Mouse (Mus musculus) layer of hippocampus, postnatal 25 days (tissue): ENCODE measurements at regions not wholly inside any gene's neighbourhood (a gene's known extent, or its start where the extent isn't known, plus 50 kb on each side); places are given as distances from the start of the nearest gene placed in this dataset.
"Not testable (repeated sequence)": the region's sequence is repeated elsewhere in the genome, so short reads cannot be mapped to it uniquely, and the experiment has no call there.

Experiments used
- DNase-seq, 2 experiments: peaks; one replicate each; pipeline ENCODE4 v3.0.0; 2022; ENCODE audit warnings: mixed read lengths in 2 of 2, low spot score in 1 of 2; ENCODE audit errors: extremely low spot score in 1 of 2

DNA sequence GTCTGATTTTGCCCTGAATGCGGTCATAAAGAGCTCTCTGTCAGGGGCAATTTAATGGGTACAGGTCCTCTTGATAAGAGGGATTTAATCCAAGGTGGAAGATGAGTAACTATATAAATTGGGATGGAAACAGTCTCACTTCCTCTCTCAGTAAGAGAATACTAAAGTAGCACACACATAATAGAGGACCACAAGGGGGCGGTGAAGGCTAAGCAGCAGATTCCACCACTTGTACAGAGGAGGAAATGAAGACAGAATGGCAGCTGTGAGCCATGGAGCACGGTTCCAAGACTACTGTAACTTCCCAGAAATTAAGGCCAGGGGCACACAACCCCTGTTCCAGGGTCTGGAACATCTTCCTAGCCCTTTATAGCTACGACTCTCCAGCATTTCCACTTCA is 262.6 kb upstream of the Ywhaq start:
- DNase-seq: peak in 1 of 2 experiments; percentile 3

GRCm38 (mm10) chr12:21649381-21649780 is 231.9 kb upstream of the Ywhaq start:
- DNase-seq: not testable (repeated sequence)

GRCm38 (mm10) chr12:21613781-21614180 is 196.3 kb upstream of the Ywhaq start:
- peak; percentile 69 to 81 for DNase-seq

DNA sequence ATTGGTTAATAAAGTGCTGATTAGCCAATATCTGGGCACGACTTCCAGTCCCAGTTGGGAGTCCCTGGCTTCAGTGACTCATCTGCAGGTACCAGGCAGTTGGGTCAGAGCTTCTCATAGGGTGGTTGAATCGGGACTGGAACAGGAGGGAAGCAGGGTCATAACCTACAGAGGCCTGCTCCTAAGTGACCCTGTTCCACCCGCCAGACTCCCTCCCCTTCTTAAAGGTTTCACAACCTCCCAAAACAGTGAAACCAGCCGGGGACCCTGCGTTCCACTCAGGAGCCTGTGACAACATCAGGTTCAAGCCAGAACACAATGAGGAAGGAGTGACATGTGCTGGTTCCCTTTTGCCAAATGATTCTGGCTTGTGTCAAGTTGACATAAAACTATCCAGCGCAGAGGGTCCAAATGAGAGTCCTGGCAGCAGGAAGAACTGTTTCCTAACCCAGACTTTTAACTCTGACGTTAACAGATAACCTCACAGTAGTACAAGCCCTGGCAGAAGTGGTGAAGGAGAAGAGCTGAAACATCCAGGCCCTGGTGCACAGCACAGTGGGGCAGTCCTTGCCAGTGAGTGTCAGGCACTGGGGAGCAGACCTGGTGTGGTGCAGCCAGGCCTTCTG is 151.1 kb upstream of the Ywhaq start:
- no peak for DNase-seq

DNA sequence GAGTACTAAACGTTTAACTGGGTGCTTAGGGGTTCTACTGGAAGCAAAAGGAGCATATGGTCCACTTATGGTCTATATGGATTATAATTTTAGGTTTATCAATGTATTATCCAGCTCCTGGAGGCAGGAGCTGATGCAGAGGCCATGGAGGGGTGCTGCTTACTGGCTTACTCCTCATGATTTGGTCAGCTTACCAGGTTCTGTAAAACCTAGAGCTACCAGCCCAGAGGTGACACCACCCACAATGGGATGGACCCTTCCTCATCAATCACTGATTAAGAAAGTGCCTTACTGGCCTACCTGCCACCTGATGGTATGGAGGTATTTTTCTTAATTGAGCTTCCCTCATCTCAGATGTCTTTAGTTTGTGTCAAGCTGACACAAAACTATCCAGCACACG is 126.5 kb upstream of the Ywhaq start:
- DNase-seq: not testable (repeated sequence)

- DNase-seq: peak; percentile 47 to 59
Observed at GRCm38 (mm10) chr12:21543153-21543894, 125.9 kb upstream of the Ywhaq start.

DNA sequence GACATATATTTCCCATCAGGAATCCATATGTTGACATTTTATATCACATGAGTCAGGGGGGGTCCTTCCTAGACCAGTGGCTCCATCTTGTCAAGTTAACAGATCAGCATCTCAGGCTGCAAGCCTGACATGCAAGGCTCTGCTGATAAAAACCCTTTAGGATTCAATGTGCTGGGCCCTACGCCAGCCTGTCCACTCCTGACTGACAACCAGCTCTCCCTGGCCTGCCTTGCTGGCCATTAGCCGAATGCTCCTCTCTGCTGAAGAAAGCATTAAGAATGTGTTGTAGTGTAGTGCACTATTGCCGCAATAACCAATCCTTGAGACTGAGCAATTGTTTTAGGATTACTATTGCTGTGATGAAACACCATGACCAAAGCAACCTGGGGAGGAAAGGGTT is 114.3 kb upstream of the Ywhaq start:
- no peak for DNase-seq

DNA sequence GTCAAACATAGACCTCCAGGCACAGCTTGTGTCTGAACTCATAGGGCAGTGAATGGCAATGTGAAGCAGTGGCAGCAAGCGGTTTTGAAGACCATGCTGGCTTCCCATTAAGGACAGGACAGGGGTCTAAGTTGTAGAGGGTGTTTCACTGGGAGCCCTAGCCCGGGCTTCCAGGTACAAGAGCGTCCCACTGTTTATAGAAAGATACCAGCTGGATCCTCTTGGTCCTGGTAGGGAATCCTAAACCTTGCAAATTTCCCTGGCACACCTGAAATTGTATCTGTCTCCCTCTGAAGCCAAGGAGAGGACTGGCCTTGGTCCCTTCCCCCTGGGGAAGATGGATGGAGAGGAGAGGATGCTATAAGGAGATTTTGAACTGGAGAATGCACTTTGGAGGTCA is 111.9 kb upstream of the Ywhaq start:
- DNase-seq: not testable (repeated sequence)

GRCm38 (mm10) chr12:21527336-21527735 is 109.9 kb upstream of the Ywhaq start:
- not testable (repeated sequence) for DNase-seq

DNA sequence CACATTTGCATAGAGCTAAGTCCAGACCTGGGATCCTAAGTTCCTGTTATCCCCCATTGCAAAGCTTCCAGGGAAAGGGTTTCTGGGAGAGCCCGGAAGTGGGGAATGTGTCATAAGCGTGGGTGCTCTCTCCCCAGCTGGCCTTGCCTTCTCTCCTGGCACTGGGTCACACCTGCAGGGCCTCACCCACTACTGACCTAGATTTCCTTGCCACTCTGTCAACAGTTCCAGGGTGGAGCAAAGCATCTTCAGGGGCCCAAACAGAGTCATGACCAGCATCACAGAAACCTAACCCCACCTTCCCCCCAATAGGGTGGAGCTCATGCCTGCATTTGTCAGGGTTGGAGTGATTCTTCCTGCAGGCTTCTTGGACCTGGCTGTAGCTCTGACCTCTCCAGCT is 109.5 kb upstream of the Ywhaq start:
- not testable (repeated sequence) for DNase-seq

DNA sequence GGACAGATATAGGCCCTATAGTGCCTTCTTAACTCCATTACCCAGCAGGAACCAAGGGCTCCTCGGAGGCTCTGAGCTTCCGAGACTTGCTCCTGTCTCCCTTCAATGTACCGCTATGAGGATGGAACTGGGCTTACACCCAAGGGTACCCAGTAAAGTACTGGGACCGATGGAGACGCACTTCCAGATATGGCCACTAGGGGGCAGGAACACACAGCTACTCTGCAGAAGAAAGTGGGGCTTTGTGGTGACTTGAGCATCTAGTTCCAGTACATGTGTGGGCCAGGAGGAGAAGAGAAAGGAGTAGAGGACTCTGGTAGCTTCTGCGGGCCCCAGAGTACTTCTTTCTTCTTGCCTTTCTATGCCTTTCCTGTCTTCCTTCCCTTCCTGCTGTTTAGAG is 108.1 kb upstream of the Ywhaq start:
- not testable (repeated sequence) for DNase-seq

DNA sequence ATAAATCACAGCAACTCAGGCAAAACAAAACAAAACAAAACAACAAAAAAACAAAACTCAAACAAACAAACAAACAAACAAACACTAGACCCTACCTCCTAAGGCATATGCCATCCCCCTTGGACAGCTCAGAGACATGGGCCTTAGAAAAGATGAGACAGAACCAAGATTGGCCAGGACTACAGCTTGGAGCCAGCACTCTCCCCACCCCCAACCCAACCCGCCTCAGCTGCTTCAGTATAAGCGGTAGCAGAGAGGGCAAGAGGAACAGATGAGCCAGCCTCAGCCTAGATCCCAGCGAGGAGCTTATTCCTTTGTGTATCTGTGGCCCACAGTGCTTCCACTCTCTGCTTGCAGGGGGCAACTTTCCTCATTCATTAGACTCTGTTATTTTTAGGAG is 105.2 kb upstream of the Ywhaq start:
- no peak for DNase-seq

DNA sequence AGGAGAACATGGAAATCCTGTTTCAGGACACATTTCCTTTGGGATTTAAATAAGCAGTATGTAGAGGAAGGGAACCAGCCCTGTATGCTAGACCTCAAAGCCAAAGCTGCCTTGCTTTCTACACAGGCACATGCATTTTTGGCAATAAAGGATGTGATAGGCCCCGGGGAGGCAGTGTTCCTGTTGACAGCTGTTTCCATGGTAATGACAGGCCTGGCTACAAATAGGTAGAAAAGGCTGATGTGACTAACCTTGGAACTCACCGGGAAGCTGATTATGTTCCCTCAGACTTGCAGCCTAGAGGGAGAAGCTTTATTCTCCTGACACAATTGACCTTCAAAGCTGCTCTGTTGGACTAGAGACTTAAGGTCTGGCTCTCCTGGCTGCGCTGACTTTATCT is 101.6 kb upstream of the Ywhaq start:
- no peak for DNase-seq

DNA sequence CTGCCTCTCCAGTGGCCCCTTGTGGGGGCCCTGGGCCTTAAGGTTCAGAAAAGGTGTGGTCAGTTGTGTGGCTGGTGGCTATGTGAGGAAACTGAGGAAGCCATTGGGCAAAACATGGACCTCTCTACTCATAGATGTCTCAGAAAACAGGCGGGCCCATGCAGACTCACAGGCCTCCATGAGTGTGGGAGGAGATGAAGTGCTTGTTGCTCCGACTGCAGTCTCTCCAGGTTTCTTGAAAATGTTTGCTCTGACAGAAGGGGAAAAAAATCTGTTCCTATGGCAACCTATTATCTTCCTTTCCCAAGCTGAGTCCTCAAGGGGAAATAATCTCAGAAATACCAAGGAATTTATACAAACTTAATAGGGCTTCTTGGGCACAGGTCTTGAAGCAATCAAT is 95.3 kb upstream of the Ywhaq start:
- no peak for DNase-seq

DNA sequence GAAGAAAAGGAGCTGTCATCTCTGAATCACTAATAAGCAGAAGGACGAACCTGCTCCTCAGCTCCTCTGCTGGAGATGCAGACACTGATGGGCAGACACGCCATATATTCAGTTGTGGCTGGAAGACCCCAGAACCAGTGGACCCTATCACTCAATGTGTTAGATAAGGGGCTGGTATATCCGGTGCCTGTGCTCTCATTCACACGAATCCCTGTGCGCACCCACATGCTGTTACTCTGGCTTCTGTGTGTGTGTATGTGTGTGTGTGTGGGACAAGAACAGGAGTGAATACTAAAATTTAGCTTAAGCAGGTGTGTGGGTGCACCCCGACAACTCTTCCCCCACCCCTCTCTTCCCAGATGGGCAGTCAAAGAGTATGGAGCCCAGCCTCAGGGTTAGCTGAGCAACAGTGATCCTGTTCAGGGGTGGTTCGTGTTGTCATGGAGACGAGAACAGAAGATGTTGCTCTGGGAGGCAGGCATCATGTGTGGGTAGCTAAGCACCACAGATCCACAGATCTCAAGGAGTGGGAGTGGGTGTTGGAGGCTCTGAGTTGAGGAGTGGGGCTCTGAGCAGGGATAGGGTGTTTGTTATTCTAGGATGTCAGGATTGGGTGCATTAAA is 93.7 kb upstream of the Ywhaq start:
- DNase-seq: peak in 1 of 2 experiments; percentile 34

GRCm38 (mm10) chr12:21507080-21507479 is 89.6 kb upstream of the Ywhaq start:
- no peak for DNase-seq

DNA sequence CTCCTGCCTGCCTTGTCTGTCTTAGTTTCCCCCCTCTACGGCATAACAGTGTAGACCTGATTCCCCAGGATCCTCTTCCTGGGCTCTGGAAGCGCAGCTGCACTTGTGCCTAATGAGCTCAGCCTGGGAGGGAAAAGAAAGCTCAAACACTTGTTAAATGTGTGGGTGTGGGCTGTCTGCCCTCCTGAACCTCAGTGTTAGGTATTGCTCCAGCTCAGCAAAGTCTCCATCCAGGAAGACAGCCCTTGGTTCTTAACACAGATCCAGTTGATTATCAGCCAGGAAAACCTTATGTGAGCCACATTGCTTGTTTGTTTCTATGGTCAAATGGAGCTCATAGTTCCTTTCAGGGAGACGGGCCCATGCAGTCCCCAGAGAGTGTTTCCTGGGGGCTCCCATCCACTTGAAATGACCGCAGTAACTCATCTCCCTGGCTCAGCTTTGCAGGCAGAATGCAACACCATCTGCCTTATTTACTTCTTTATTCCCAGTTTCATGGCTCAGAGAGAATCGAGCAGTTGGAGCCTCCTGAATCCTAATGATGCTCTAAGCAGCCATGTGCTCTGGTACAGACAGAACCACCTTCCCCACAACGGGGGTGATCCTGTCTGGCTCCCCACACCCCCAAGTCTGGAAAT is 88.4 kb upstream of the Ywhaq start:
- DNase-seq: no peak

DNA sequence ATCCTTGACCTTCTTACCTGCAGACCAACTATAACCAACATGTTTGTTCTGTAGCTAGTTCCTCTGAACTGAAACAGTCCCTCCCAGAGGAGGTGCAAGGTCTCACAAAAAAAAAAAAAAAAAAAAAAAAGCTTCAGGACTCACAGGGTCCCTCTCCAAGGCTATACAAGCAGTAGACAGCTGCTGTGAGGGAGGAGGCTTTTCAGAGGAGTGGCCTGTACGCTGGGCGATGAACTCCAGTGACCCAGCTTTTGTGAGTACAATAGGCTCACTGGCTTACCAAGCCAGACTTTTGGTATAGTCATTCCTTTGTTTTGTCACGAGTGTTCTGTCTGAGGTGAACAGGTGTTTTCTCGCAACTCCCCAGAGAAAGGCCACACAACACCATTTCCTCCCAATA is 85.8 kb upstream of the Ywhaq start:
- DNase-seq: no peak

- no peak for DNase-seq
Observed at GRCm38 (mm10) chr12:21496974-21497373, 79.5 kb upstream of the Ywhaq start.

DNA sequence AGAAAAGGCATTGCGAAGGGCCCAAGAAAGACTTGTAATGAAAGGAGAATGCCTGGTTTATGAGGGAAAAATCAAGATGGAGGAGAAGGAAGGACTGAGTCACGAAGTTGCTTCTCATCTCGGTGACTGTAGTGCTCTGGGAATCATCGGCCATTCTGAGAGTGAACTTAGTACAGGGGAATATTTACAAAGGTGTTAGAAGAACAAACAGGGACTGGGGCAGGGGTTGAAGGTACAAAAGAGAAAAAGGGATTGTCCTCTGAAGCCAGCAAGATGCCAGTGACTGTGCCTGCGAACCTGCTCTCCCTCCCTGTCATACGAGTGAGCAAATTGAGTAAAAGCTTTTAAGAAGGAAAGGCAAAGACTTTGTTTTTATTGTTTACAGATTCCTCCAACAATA is 78.1 kb upstream of the Ywhaq start:
- no peak for DNase-seq

GRCm38 (mm10) chr12:21493471-21493870 is 76.0 kb upstream of the Ywhaq start:
- DNase-seq: peak in 1 of 2 experiments; percentile 24
